Mouse (Mus musculus) hindbrain, embryonic 16.5 days (tissue): ENCODE measurements at regions not wholly inside any gene's neighbourhood (a gene's known extent, or its start where the extent isn't known, plus 50 kb on each side); places are given as distances from the start of the nearest gene placed in this dataset.

Source experiments
- ATAC-seq: fragments of 200-750 bp; cut with Nextera tagmentation; 2 replicates; pipeline ENCODE4 v1.8.0; 2017; ENCODE audit warnings: moderate TSS enrichment, moderate library complexity
- H3K27ac ChIP-seq: fragments of 300-500 bp; sonication (generic); 2 replicates; pipeline ENCODE4 v1.5.1; 2014; ENCODE audit warnings: low read depth, mild to moderate bottlenecking, control low read depth, low read length, moderate library complexity
- H3K27me3 ChIP-seq: fragments of 300-500 bp; sonication (generic); replicated peaks from 2 replicates; pipeline ENCODE4 v1.6.1; 2014; ENCODE audit warnings: low read length; ENCODE audit not compliant: control insufficient read depth, insufficient read depth
- H3K36me3 ChIP-seq: fragments of 300-500 bp; sonication (generic); 2 replicates; pipeline ENCODE4 v1.6.1; 2014; ENCODE audit warnings: mild to moderate bottlenecking, low read length, moderate library complexity, mixed read lengths; ENCODE audit not compliant: control insufficient read depth, insufficient read depth
- H3K4me1 ChIP-seq: fragments of 300-500 bp; sonication (generic); 2 replicates; pipeline ENCODE4 v1.6.1; 2014; ENCODE audit warnings: low read depth, low read length; ENCODE audit not compliant: control insufficient read depth, insufficient read depth
- H3K4me2 ChIP-seq: fragments of 300-500 bp; sonication (generic); 2 replicates; pipeline ENCODE4 v1.6.1; 2014; ENCODE audit warnings: mild to moderate bottlenecking, low read length, control low read depth, moderate library complexity
- H3K4me3 ChIP-seq: fragments of 300-500 bp; sonication (generic); 2 replicates; pipeline ENCODE4 v1.5.1; 2014; ENCODE audit warnings: mild to moderate bottlenecking, low read length, control low read depth, moderate library complexity
- H3K9ac ChIP-seq: fragments of 300-500 bp; sonication (generic); 2 replicates; pipeline ENCODE4 v1.6.1; 2014; ENCODE audit warnings: low read depth, mild to moderate bottlenecking, control low read depth, low read length, moderate library complexity
- H3K9me3 ChIP-seq: fragments of 300-500 bp; sonication (generic); 2 replicates; pipeline ENCODE4 v1.6.1; 2014; ENCODE audit warnings: mild to moderate bottlenecking, low read length, moderate library complexity; ENCODE audit not compliant: control insufficient read depth
- WGBS: fragments of 180-500 bp; shearing (Covaris S2); extraction: QIAGEN DNeasy Blood & Tissue Kit; methylation state at CpG from one replicate; pipeline ENCODE4 v1.1.7; 2014; 5-methylcytosine and 5-hydroxymethylcytosine counted together

DNA sequence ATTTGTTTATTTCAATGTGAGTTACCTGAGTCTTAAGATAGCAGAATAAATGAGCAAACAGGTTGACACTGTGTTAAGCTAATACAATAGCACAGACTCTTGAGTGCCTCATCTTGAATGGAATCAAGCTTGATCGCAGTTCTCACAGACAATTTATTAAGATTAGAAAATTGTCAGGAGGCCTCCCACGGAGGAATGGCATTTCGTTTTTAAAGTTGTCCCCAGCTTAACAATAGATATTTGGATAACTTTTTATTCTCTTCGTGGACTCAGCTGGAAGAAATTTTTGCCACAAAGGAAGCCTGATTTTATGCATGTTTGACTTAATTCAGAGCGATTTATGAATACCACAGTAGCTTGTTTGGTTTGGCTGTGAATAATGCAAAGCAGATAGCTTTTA lies 1422.0 kb upstream of the Slc10a2 start:
- Histone ChIP-seq H3K9me3 (no peaks in the 10 kb centered on the region), H3K27ac (no peak overlapping the region), H3K4me1 (no peaks in the 10 kb centered on the region), H3K4me3 (no peak overlapping the region), H3K9ac (no peak overlapping the region), H3K27me3 (no peaks in the 10 kb centered on the region), H3K4me2 (no peak overlapping the region), H3K36me3 (no peaks in the 10 kb centered on the region)
- 14% methylated on average over 5 of the region's 5 CpGs for WGBS
- no peak for ATAC-seq

DNA sequence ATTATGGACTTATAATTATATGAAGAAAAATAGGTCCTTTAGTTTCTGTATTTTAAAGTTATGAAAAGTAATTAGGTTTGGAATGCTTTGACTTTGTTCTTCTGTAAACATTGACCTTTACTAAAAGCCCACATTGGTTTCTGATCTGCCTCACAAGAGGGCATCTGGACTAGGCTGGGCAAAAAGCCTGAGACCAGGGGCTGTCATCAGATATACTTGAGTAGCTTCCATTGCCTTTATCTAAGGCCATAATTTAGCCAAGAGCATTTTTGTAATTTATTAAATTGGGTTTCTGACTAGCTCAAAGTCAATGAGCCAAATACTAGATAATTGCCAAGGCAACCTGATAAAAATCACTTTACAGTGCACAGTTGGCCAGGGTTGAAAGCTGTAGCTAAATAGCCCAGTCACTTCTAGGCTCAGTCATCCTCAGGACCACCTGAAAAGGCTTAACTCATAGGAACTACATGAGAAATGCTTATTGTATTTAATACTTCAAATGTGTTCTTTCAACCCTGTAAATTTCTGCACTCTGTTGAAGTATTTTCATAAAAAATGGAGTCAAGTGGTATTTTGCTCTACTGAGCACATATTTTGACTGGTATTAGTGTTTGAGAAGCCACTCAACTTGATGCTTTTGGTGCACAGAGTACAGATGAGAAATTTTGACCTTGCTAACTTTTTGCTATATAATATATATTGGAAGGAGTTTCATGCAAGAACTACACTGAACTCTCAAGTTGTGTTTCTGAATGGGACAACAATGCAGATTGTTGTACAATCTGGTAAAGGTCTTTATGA lies 1410.9 kb upstream of the Slc10a2 start:
- Histone ChIP-seq H3K36me3 (no peaks in the 10 kb centered on the region), H3K27ac (no peak overlapping the region), H3K4me3 (no peak overlapping the region), H3K27me3 (no peaks in the 10 kb centered on the region), H3K9ac (no peak overlapping the region), H3K4me1 (no peaks in the 10 kb centered on the region), H3K4me2 (no peak overlapping the region), H3K9me3 (no peaks in the 10 kb centered on the region)
- ATAC-seq, result no peak

DNA sequence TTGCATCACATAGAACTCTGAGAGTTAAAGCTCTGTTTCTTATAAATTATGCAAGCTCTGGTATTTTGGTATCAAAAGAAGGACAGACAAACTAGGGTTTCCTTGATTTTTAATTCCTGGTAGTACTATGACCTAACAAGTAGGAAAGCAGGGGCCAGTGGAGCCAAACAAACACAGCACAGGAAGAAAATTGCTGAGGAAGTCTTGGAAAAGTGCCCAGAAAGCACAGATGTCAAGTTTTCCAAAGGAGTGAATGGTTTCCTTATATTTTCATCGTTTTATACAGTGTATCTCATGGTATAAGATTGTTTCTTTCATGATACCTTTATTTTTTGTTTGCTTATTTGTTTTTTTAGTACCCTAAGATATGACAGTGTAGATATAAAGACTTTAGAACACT lies 1387.3 kb upstream of the Slc10a2 start:
- no peaks in the 10 kb centered on the region for H3K4me1 ChIP-seq
- H3K9ac ChIP-seq, result no peak overlapping the region
- H3K36me3 ChIP-seq, result no peaks in the 10 kb centered on the region
- no peaks in the 10 kb centered on the region for H3K9me3 ChIP-seq
- no peak overlapping the region for H3K4me2 ChIP-seq
- no peaks in the 10 kb centered on the region for H3K27me3 ChIP-seq
- 33% methylated on average over 1 of the region's 1 CpGs for WGBS
- H3K27ac ChIP-seq, result no peak overlapping the region
- no peak for ATAC-seq
- H3K4me3 ChIP-seq, result no peak overlapping the region

DNA sequence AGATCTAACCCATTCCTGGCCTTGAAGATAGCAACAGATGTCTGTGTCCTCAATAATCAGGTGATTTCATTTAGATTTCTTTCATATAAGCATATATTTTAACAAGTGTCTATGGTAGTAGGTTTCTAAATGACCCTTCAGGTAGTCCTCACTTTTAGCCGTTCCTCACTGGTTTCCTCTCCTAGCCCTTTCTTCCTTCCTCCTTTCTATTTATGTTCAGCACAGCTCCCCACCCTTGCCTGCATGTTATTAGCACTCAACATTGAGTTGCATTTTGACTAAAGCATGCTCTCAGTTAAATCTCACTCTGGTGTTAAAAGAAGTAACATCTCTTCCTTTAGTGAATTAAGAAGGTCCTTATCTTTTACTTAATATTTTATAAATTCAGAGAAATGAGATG lies 1376.8 kb upstream of the Slc10a2 start:
- no peaks in the 10 kb centered on the region for H3K27me3 ChIP-seq
- 85% methylated on average over 1 of the region's 1 CpGs for WGBS
- no peaks in the 10 kb centered on the region for H3K36me3 ChIP-seq
- no peaks in the 10 kb centered on the region for H3K9me3 ChIP-seq
- no peak overlapping the region for H3K4me2 ChIP-seq
- no peak overlapping the region for H3K27ac ChIP-seq
- ATAC-seq, result no peak
- H3K4me3 ChIP-seq, result no peak overlapping the region
- no peak overlapping the region for H3K9ac ChIP-seq
- H3K4me1 ChIP-seq, result no peaks in the 10 kb centered on the region

DNA sequence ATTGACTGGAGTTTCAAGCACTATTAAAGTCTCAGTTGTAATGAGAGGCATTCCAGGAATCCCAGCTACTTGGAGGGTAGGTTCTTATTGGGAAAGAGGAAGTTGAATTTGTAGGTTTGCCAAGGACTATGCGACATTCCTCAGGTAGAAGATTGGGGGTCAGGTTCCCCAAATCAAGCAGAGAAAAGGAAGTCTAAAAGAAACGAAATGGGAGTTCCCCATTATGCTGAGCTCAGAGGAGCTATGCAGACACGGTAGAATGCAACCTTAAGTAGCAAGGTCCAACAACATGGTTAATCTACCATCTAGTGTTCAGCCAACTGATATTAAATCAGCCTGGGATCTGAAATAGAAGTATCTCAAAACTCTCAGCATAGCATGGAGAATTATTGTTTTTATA lies 1365.9 kb upstream of the Slc10a2 start:
- Histone ChIP-seq H3K27ac (no peak overlapping the region), H3K27me3 (no peaks in the 10 kb centered on the region), H3K9me3 (0 out of 2 replicates have a peak, but pooled peaks cover 2% of the 10 kb centered on the region), H3K36me3 (no peaks in the 10 kb centered on the region), H3K4me2 (no peak overlapping the region), H3K4me3 (no peak overlapping the region), H3K9ac (no peak overlapping the region), H3K4me1 (no peaks in the 10 kb centered on the region)
- no peak for ATAC-seq
- 88% methylated on average over 3 of the region's 3 CpGs for WGBS

DNA sequence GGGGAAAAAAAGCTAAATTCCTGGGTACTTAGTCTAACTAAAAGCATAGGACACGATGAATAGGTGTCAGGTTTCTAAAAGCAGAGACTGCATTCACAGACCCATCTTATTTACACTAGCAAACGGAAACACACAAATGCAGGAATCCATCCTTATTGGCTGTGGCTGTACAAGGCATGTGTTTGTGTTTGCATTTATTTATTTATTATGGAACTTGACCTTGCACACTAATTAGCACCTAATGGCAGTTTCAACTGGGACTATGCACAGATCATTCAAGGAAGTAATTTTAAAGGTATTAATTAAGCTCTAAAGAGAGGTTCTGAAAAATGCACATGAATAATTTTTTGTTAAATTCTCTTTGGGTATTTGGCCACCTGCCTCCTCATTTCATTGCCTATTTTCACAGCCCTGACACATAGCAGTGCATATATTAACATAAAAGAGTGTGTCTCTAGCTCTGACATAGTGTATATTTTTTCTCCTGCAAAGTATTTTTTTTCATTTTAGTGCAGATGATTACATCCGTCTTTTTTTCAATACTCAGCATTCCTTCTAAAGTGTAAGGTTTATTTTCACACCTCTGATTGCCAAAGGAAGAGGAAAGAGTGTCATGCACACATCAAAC lies 1351.5 kb upstream of the Slc10a2 start:
- H3K4me3 ChIP-seq, result no peak overlapping the region
- H3K9me3 ChIP-seq, result no peaks in the 10 kb centered on the region
- ATAC-seq, result no peak
- no peak overlapping the region for H3K27ac ChIP-seq
- H3K9ac ChIP-seq, result no peak overlapping the region
- H3K36me3 ChIP-seq, result no peaks in the 10 kb centered on the region
- no peak overlapping the region for H3K4me2 ChIP-seq
- WGBS, result 46% methylated on average over 3 of the region's 3 CpGs
- H3K27me3 ChIP-seq, result no peaks in the 10 kb centered on the region
- no peaks in the 10 kb centered on the region for H3K4me1 ChIP-seq

DNA sequence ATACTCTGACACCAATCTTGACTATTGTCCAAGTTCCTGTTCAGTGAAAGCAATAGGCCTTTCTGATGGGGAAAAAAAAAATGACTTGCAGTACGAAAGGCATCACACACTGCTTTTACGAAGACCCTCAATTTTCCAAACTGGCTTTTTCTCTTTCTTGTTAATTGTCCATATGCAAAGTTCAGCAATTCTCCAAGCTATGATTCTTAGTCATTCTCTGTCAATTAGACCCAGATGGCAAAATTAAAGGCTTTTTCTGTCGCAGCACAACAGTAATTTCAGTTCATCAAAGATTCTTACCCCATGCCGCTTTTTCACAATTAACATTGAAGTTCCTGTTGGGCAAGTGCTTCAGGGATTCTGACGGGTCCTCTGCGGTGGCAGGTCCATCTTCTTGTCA lies 1343.2 kb upstream of the Slc10a2 start:
- no peak overlapping the region for H3K27ac ChIP-seq
- no peaks in the 10 kb centered on the region for H3K27me3 ChIP-seq
- ATAC-seq, result no peak
- no peaks in the 10 kb centered on the region for H3K4me1 ChIP-seq
- H3K9ac ChIP-seq, result no peak overlapping the region
- H3K36me3 ChIP-seq, result no peaks in the 10 kb centered on the region
- H3K4me3 ChIP-seq, result no peak overlapping the region
- 49% methylated on average over 6 of the region's 6 CpGs for WGBS
- H3K9me3 ChIP-seq, result no peaks in the 10 kb centered on the region
- H3K4me2 ChIP-seq, result no peak overlapping the region

DNA sequence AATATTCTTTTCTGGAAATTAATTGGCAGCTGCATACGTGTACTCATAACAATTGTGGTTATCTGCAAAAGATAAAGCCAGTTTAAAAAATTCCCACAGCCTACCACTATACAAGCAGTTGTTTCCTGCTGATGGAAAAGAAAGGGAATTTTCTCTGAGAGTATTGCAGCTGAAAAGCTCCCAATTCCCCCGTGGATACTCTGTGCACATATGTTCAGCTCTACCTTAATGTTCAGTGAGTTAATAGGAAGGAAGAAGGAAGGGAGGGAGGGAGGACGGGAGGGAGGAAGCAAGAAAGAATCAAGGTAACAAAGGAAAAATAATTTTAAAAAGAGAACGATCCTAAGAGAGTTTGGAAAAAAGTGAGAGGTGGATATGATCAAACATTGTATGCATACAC lies 1333.9 kb upstream of the Slc10a2 start:
- Histone ChIP-seq H3K27ac (no peak overlapping the region), H3K4me2 (no peak overlapping the region), H3K4me1 (no peaks in the 10 kb centered on the region), H3K9ac (no peak overlapping the region), H3K4me3 (no peak overlapping the region), H3K36me3 (no peaks in the 10 kb centered on the region), H3K9me3 (no peaks in the 10 kb centered on the region), H3K27me3 (no peaks in the 10 kb centered on the region)
- 48% methylated on average over 4 of the region's 4 CpGs for WGBS
- no peak; the same call in 1 of the 2 replicates for ATAC-seq
